Mouse (Mus musculus) cerebellum, adult 11-12 months (tissue): Measurements from ENCODE around the gene Slc35b2.
A peak's percentile ranks its signal among the peaks of the same experiment; 100 is the strongest.

ENCODE experiments used
- DNase-seq: peaks from one replicate; pipeline ENCODE4 v3.0.0; 2022

The Slc35b2 gene

DNA sequence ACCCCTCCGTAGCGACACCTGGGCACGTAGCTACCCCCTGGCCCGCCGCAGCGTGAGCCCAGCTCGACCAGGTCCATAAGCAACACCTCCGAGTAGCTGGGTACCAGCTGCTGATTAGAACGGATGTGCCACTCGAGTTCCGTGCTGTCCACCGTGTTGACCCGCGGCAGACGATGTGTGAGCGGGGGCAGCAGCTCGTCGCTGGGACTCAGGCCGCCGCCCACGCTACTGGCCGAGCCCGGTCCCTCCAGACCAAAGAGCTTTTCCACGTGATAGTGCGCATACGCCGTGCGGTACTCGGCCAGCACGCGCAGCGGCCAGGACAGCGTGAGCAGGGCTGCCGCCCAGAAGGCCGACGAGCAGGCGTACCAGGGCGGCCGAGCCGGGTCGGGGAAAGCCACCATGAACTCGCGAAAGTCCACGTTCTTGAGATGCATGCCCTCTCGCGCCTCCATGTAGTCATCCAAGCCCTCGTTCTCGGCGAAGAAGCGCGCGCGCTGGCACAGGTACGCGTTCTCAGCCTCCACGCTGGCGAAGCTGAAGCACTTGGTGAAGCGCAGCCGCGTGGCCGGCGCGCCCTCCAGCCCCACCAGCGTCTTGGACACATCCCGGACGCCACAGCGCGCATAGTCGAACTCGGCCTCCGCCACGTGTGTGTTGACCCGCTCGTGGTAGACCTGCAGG lies 18.3 kb upstream of the Slc35b2 start:
- DNase-seq, result peak; percentile 65

DNA sequence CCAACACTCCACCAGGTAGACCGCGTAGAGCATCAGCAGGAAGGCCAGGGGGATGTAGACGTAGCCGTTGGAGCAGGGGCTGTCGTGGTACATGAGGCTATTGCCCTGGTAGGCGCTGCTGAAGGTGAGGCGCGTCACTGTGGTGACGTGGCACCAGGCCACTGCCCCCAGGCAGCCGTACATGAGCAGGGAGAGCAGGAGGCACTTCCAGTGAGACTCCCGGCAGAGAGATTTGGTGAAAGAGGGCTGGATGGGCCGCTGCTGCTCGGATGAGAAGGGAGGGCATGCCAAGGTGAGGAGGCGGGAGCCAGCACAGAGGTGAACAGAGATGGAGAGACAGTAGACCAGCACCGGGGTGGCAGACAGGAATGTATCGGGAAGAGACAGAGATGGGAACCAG lies 16.7 kb upstream of the Slc35b2 start:
- DNase-seq, result peak; percentile 84

DNA sequence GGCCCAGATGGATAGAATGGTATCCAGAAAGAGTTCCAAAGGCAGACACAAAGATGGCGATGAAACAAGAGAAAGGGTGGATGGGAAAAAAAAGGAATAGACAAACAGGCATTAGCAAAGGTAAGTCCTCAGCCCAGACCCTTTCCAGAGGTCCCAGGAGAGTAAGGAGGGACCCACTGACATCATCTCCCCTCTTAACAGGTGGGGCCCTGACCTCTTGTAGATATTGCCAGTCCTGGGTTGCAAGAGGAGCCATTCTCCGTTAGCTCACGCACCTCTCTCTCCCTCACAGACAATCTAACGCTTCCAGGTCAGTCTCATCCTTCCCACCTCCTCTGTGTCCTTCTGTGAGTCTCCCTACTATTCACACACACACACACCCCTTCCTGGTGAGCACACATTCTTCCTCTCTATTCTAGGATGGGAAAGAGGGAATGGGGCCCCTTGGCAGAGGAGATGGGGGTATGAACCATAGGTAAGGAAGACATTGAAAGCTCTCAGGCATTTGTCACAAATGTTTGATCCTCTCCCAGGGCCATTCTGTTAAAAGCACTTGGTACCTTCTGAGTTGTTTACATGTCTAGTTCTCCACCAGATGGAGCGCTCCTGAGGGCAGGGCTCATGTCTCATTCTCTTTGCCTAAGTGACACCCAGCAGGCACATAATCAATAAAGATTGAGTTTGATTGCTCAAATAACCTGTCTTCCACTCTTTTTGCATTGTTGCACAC lies 16.0 kb upstream of the Slc35b2 start:
- DNase-seq, result peak; percentile 69

DNA sequence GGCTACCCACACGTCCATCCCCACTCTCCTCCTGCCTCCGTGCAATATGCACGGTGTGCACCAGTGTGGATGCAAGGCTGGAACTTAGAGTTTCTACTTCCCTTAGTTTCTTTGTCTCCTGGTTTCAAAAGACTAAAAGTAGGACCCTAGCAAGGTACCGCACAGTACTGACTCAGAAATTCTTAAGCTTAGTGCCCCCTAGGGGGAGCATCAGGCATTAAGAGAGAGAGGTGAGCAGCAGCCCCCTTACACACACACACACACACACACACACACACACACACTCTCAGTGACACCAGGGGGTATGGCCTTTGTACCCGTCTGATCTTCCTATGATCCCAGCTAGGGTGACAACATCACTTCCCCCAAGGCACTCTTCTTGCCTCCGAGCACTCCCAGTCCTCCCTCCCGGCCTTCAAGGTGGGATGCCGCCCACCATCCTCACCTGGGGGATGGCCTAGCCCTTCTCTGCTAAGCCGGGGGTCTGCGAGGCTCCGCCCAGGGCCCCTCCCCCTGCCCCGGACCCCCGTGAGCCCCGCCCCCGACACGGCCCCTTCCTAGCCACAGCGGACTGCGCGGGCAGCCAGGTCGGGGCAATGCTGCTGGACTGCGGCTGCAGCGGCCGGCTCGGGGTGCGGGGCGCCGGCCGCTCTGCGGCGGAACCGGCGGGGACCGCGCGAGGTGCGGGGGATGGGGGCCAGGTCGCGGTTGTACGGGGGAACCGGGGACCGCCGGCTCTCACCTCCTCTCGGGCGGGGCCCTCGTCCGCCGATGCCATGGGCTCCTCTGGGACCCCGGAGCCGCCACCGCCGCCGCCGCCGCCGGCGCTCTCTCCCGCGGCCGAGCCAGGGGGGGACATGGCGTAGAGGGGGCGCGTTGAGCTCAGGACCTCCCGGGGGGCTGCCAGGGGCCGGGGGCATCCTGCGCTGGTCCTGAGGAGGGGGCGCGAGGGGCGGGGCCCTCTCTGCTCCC lies 14.8 kb upstream of the Slc35b2 start:
- peak; percentile 82 for DNase-seq

DNA sequence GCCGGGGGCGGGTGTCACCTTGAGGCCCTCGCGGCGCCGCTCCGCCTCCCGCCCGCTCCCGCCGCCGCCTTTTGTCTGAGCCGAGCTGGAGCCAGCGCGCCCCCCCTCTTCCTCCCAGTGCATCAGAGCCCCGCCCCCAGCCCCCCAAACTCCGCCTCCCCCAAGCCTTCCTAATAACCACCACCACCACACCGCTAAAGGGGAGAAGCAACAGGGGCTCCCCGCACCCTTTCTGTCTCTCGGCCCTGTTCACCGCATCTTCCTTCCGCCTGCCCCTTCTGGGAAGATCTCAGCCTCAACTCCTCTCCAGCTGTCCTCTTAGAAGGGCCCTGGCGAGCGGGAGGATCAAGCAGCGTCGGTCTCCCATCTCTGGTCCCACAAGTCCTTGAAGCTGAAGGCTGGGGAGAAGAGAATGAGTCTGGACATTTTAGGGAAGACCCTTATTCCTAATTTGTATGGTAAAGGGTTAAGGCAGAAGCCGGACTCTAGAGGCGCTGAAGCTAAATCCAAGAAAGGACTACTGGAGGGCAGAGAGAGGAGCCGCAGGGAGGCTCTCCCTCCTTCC lies 14.0 kb upstream of the Slc35b2 start, which contains the start of gene Tmem151b:
Gene Tmem151b (minus strand): TSS at position 61 of the 565 bp plus-strand sequence.
- DNase-seq, result peak; percentile 80

DNA sequence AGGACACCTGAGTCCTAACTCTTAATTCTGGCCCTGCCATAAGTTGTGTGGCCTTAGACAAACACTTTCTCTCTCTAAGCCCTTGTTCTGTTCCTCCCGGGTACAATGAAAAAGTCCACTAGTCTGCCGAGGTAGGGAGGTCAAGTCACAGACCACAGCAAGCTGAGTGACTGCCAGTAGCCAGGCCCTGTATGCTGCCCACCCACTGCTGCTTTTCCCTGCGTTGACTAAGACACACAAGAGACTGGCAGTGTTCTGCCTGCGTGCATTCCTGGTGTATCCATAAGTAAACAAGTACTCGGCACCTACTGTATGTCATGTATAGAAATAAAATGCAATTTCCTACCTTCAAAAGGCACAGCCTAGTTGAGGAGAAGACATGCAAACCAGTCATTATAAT lies 13.4 kb upstream of the Slc35b2 start:
- peak; percentile 68 for DNase-seq

DNA sequence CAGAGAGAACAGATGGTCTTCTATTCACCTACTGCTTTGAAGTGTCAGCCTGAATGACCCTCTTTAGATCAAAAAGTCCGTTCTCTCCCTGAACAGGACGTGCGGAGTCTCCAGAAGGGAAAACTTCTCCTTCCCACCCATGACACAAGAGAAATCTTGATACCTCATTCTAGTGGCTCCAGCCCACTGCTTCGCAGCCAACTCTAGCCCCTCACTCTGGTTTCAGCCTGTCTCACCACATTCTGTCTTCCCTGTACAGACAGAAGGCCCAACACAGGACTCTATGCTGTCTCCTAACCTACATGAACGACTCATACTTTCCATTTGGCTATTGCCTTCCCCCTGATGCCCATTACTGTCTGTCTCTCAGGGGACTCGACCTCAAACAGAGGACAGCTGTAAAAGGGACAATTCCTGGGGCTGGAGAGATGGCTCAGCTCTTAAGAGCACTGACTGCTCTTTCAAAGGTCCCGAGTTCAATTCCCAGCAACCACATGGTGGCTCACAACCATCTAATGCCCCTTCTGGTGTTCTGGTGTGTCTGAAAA lies 12.4 kb upstream of the Slc35b2 start:
- peak; percentile 51 for DNase-seq

DNA sequence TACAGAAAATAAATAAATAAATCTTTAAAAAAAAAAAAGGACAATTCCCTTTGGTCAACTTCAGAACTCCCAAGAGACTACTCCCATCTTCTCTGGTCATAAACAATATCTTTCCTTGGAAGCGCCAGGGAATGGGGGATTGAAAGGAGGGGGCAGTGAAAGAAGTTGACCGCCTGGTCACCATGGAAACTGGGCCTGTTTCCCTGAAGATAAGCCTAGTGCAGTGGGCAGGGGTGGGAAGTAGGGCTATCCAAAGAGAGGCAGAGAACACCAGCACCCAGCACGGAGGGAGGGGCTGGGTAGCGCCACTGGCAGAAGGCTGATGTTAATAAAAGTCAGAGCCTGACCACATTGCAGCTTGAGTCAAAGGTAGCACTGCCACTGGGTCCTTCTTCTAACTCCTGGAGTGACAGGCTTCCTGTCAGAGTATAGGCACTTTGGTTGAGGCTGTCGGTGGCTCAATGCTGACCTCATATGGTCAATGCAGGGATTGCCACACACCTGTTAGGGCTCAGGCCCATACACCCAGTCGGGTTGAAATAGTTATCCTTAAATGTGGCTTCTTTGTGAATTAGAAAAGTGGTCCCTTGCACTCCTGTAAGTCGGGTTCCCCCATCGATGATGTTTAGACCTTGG lies 11.7 kb upstream of the Slc35b2 start:
- peak; percentile 85 for DNase-seq

DNA sequence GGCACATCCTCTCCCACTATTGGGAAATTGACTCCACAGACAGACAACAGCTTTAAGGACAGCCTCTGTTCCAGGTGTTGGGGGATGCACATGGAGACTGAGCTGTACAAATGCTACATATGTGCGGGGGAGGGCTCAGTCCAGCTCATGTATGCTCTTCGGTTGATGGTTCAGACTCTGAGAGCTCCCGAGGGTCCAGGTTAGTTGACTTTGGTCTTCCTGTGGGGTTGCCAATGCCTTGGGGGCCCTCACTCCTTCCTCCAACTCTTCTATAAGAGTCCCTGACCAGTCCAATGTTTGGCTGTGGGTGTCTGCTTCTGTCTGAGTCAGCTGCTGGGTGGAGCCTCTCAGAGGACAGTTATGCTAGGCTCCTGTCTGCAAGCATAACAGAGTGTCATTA lies 10.6 kb upstream of the Slc35b2 start:
- peak; percentile 51 for DNase-seq

DNA sequence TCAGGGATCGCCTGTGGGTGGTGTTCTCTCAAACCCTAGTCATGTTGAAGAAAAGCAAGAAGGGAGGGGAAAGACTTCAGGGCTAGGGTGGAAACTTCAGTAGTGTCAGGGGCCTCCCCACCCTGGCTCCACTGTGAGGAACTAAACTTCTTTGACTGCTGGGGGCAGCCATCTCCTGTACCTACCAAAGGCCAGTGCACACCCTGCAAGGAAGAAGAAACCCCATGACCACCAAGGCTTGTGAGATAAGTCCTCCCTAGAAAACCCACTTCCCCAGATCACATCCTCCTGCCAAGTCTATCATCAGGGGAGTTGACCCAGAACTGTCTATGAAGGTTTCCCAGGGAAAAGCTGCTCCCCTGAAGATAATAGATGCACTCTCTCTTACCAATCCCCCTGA lies 9.3 kb upstream of the Slc35b2 start:
- DNase-seq, result peak; percentile 34

DNA sequence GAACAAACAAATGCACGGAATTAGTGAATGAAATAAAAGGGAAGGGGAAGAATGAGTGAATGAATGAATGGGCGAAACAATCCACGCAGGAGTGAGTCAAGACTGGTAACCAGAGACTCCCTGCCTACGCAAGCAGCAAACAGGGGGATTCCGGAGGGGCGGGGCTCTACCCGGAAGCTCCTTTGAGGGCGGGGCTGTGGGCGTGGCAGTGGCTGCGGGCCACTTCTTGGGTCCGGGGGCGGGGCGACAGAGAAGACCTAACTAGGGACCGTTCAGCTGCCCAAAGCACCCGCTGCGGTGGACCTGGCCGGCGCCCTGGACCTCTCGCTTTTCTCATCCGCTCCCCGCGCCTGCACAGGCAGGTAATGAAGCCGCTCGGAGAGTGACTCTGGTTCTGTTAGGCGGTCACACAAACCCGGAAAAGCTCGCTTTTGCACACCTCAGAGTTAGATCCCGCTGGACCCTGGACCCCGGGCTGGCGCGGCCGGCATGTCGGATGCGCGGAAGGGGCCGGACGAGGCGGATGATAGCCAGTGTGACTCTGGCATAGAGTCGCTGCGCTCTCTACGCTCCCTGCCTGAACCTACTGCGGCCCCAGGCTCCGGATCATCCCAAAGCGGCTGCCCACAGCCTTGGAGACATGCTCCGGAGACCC lies 8.1 kb upstream of the Slc35b2 start, which contains the start of gene Nfkbie:
Gene Nfkbie (plus strand): TSS at position 252 of the 655 bp plus-strand sequence.
- peak; percentile 91 for DNase-seq

DNA sequence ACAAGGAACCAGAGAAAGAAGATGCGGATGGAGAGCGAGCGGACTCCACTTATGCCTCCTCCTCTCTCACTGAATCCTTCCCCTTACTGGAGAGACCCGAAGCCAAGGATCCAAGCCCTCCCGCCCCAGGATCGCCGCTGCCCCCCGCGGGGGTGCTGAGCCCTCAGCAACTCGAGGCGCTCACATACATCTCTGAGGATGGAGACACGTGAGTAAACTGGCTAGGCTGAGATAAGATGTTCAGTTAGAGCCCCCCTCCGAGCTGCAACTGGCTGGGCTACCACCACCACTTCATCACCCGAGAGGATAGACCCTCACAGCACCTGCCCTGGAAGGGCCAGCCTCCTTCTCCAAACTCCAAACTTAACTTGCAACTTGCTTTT lies 7.6 kb upstream of the Slc35b2 start:
- DNase-seq, result peak; percentile 64

DNA sequence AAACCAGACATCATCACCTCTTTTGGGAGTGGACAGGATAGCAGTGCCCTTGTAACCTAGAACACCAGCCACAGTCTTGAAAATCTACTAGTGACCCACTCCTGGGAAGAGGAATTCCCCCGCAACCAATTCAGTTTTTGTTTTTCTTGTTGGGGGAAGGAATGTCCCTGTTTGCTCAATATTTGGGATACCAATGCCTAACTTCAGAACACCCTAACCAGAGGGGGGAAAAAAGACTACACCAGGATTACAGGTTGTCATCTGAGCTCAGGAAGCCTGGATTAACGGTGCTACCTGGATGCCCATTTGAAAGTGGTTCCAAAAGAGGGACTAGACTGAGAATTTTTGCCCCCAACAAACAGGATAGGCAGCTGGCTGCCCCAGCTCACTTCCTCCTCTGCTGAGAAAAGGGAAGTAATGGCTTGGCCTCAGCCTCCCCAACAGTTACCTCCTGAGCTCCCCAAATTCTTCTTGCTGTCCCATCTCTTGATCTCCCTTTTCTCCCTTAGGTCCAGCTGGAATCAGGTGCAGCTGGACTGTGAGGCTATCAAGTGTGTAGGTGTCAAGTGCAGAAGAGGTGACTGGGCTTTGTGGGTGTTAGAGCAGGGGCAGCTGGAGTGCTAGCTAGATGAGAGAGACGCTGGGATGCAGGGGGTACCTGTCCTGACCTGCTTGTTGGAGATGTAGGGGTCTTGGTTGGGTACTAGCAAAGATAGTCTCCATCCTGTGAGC lies 7.0 kb upstream of the Slc35b2 start:
- no peak for DNase-seq

DNA sequence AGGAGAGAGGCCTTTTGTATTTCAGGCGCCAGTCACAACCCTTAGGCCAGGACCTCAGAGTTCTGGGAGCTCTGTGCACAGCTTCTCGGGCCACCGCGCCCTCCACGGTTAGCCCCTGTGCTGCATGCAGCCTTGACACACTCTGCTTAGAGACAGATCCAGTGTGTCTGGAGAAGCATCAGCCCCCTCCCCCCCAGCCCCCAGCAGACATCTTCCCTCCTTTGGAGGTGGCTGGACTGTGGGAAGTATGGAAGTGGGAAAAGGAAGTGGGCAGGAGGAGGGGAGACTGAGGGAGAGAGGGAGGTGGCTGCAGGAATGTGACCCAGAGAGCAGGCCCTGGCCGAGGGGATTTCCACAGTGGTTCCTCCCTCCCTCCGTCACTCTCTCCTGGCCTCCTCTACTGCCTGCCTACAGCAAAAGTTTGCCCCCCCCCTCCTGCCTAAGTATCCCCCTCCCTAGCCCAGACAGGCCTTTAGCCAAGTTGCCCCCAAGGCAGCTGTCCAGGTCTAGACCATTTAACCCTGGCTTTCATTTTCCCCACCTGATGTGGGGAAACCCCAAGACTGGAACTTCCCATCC lies 6.3 kb upstream of the Slc35b2 start:
- peak; percentile 45 for DNase-seq

DNA sequence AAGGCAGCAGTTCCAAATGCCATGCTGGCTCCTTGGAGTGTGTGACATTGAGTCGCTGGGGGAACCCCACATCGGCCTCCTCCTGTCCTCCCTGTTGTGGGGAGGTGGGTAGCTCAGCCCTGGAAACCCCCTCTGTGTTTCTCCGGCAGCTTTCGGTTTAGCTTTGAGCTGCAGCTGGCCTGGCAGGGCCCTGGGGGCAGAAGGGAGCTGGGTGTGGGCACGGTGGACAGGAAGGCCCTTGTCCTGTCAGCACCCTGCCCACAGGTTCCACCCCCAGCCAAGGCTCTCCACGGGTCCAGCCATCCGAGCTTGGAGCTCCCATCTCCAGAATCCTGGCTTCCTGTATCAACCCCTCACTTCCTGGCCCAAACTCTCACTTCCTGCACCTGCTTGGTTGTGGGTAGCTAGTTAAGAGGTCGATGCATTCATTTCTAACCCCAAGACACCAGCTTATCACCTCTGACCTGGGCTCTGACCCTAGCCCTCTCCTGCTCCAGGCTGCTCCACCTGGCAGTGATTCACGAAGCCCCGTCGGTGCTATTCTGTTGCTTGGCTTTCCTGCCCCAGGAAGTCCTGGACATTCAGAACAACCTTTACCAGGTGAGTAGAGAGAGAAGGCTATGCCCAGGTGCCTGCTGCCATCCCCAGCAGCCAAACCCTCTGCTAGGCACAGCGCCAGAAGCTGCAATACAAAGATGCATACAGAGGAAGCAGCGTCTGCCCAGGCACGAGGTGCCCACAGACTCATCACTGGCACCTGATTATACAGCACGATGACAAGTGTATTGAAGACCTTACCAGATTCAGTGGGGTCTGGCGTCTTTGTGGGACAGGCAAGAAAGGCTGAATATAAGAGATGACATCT lies 5.4 kb upstream of the Slc35b2 start:
- DNase-seq, result peak; percentile 60

DNA sequence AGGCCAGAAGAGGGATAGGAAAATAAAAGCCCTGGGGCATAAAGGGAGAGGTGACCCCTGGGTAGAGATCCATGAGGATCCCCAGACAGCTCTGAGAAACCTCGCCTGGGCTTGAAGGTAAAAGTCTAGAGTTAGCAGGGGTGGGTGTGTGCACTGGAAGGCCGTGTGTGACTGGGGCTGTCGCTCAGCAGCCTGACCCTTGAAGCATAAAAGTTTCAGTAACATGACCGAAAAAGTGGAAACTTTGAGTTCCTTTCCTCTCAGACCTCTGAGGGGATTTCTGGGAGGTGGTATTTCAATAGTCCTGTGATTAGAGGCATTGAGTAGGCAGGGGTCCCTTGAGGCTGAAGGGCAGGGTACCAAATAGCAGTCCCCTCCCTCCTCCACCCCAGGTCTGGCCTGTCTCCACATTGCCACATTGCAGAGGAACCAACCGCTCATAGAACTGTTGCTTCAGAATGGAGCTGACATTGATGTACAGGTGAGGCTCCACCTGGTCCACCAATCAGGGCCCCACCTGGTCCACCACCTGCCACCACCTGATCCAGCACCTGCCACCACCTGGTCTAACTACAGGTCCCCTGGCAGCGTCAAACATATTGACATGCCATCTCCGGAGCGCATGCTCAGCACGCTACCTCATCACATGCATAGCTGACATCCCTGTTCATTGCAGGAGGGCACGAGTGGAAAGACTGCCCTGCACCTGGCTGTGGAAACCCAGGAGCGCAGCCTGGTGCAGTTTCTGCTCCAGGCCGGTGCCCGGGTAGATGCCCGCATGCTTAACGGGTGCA lies 3.7 kb upstream of the Slc35b2 start:
- peak; percentile 85 for DNase-seq

DNA sequence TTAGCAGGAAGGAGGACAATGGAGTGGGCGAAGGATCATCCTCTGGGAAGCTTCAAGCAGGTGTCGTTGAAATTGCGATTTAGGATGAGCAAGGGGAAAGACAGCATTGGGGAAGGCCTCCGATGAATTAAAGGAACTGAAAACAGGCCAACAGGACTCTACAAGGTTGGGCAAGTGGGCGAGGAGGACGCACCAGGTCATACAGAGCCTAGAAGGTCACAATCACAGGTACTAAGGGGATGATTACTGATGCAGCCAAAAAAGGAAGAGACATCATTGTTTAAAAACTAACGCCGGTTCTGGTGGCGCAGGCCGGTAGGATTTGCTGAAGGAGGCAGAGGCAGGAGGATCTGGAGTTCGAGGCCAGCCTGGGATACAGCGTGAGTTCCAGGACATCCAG lies 458 bp upstream of the Slc35b2 start:
- DNase-seq, result peak; percentile 60

DNA sequence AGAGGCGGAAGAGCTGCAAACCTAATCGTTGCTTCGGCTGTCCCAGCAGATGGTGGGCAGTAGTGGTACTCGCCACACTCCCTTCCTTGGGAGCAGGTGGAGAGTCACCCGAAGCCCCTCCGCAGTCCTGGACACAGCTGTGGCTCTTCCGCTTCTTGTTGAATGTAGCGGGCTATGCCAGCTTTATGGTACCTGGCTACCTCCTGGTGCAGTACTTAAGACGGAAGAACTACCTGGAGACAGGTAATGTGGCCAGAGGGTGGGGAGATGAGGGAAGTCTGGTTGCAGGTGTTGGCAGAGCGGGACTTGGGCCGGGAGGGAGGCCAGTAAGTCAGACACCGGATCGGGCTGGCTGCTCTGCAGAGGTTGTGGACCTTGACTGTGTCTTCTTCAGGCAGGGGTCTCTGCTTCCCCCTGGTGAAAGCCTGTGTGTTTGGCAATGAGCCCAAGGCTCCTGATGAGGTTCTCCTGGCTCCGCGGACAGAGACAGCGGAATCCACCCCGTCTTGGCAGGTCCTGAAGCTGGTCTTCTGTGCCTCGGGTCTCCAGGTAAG lies 934 bp downstream of the Slc35b2 start:
- DNase-seq, result peak; percentile 71
